15 mouse cellular contexts compared by ENCODE assay signal in genomic region chr17:8091320-8091719, GRCm38 (mm10). TPM values are rescaled to one million over a fixed set of nuclear protein-coding genes. Genes with fewer than 3 reads are reported as not detected.
"Had no signal": no experiment of that assay in that cellular context is flagged by ENCODE, and none has a peak within 500 bp of the region (broad histone marks: within the 10 kb centered on the region; RNA-seq: fewer than 3 reads in every experiment).

No protein-coding gene starts in this region.

RNA-seq across cellular contexts. Expression of gene Gm49673, which starts 56.3 kb away (rescaled TPM):
- polyA plus RNA-seq: limb, embryonic 10.5 days; limb, embryonic 12.5 days; limb, embryonic 15.5 days; liver, embryonic 12.5 days; liver, embryonic 13.5 days; liver, embryonic 15.5 days; liver, embryonic 16.5 days; liver, postnatal 0 days; lung, embryonic 14.5 days; lung, embryonic 16.5 days; macrophage; midbrain, embryonic 12.5 days; midbrain, embryonic 14.5 days; midbrain, embryonic 16.5 days; myocyte had no signal
